Mouse (Mus musculus) lung, postnatal 0 days (tissue): ENCODE measurements around the gene Nfia. TPM values are rescaled to one million over a fixed set of nuclear protein-coding genes. Genes with fewer than 3 reads are reported as not detected.
A peak's percentile ranks its signal among the peaks of the same experiment; 100 is the strongest.

Source experiments
- ATAC-seq: fragments of 200-750 bp; cut with Nextera tagmentation; 2 replicates; pipeline ENCODE4 v1.8.0; 2017; ENCODE audit warnings: moderate library complexity
- DNase-seq: peaks from one replicate; pipeline ENCODE4 v3.0.0-alpha.2; 2016; ENCODE audit warnings: low spot score
- H3K27ac ChIP-seq: fragments of 300-500 bp; sonication (generic); 2 replicates; pipeline ENCODE4 v1.5.1; 2014; ENCODE audit warnings: antibody characterized with exemption, mild to moderate bottlenecking, low read length, mixed read lengths
- H3K27me3 ChIP-seq: fragments of 300-500 bp; sonication (generic); replicated peaks from 2 replicates; pipeline ENCODE4 v1.6.1; 2014; ENCODE audit warnings: low read length, mixed read lengths; ENCODE audit not compliant: insufficient read depth
- H3K36me3 ChIP-seq: fragments of 300-500 bp; sonication (generic); 2 replicates; pipeline ENCODE4 v1.6.1; 2014; ENCODE audit warnings: low read length, mixed read lengths; ENCODE audit not compliant: insufficient read depth
- H3K4me1 ChIP-seq: fragments of 300-500 bp; sonication (generic); 2 replicates; pipeline ENCODE4 v1.6.1; 2014; ENCODE audit warnings: antibody characterized with exemption, low read depth, low read length, mixed read lengths; ENCODE audit not compliant: insufficient read depth
- H3K4me2 ChIP-seq: fragments of 300-500 bp; sonication (generic); replicated peaks from 2 replicates; pipeline ENCODE4 v1.6.1; 2014; ENCODE audit warnings: low read depth, mild to moderate bottlenecking, low read length, moderate library complexity, mixed read lengths
- H3K4me3 ChIP-seq: fragments of 300-500 bp; sonication (generic); 2 replicates; pipeline ENCODE4 v1.5.1; 2014; ENCODE audit warnings: low read depth, low read length
- H3K9ac ChIP-seq: fragments of 300-500 bp; sonication (generic); replicated peaks from 2 replicates; pipeline ENCODE4 v1.6.1; 2014; ENCODE audit warnings: low read depth, mild to moderate bottlenecking
- H3K9me3 ChIP-seq: fragments of 300-500 bp; sonication (generic); 2 replicates; pipeline ENCODE4 v1.6.1; 2016; ENCODE audit warnings: low read length, mixed read lengths
- CTCF ChIP-seq: IDR thresholded peaks from 2 replicates; pipeline ENCODE4 v1.5.1; 2016; ENCODE audit warnings: antibody characterized with exemption, mild to moderate bottlenecking
- EP300 ChIP-seq: IDR thresholded peaks from 2 replicates; pipeline ENCODE4 v1.6.1; 2016; ENCODE audit warnings: antibody characterized with exemption, mild to moderate bottlenecking, control low read depth
- WGBS: fragments of 180-500 bp; shearing (Covaris S2); extraction: QIAGEN DNeasy Blood & Tissue Kit; methylation state at CpG from one replicate; pipeline ENCODE4 v1.1.7; 2014; 5-methylcytosine and 5-hydroxymethylcytosine counted together
- polyA plus RNA-seq: library from polyadenylated mRNA; unstranded; fragments of >200 nt; fragmentation: Nextera tagmentation; extraction: Ambion mirVana; gene quantifications from 2 replicates; pipeline ENCODE4 v1.2.1, GENCODE M21; 2015

Nfia gene
- polyA plus RNA-seq, 1 experiment from 2014 or later = 40.5 TPM

DNA sequence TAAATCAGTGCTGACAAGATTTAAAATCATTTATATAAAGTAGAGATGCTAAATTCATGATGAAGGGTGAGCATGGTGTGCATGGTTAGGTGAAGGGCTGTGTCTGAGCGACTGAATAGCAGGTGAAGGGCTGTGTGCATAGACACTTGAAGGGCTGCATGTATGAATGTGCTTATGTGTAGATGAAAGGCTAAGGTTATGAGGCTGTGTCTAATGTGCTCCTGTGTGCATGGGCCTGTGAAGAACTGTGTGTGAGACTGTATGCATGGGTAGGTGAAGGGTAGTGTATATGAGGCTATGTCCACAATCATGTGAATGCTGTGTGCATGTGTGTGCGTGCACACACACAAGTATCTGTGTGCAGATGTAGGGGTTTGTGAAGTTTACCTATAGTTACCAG lies 34.4 kb downstream of the Nfia start:
- Histone ChIP-seq H3K27me3 (no peaks in the 10 kb centered on the region), H3K36me3 (no peaks in the 10 kb centered on the region), H3K9ac (no peak overlapping the region), H3K4me2 (no peak overlapping the region), H3K9me3 (no peaks in the 10 kb centered on the region), H3K4me1 (peaks cover 4% of the 10 kb centered on the region; the same call in 1 of the 2 replicates), H3K27ac (no peak overlapping the region), H3K4me3 (no peak overlapping the region)
- DNase-seq (no peak), ATAC-seq (no peak)
- WGBS = 90% methylated on average over 2 of the region's 2 CpGs
- TF ChIP-seq CTCF (no peak), EP300 (no peak)

DNA sequence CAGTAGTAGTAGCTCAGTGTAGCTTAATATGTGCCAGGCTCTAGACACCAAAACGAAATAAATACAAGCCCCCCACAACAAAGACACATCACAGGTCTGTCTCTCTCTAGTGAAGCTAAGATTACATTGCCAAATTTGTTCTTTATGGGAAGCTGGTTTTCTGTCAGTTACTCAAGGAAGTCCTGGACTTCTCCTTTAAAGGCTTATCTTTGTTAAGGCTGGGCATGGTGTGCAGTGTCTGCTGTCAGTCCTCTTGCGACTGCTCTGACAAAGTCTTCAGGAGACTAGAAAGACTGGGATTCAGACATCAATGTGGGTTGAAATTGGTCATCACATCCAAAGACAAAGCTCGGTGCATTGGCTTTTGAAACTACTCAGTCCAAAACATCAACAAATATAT lies 36.4 kb downstream of the Nfia start:
- H3K4me1 ChIP-seq = peaks cover 7% of the 10 kb centered on the region; the same call in 1 of the 2 replicates
- H3K36me3 ChIP-seq = no peaks in the 10 kb centered on the region
- TF ChIP-seq EP300 = no peak
- no peak for TF ChIP-seq CTCF
- WGBS = 79% methylated on average over 3 of the region's 3 CpGs
- H3K4me2 ChIP-seq = no peak overlapping the region
- H3K27ac ChIP-seq = no peak overlapping the region
- H3K9me3 ChIP-seq = no peaks in the 10 kb centered on the region
- ATAC-seq = no peak
- no peaks in the 10 kb centered on the region for H3K27me3 ChIP-seq
- no peak overlapping the region for H3K4me3 ChIP-seq
- H3K9ac ChIP-seq = no peak overlapping the region
- DNase-seq = no peak

DNA sequence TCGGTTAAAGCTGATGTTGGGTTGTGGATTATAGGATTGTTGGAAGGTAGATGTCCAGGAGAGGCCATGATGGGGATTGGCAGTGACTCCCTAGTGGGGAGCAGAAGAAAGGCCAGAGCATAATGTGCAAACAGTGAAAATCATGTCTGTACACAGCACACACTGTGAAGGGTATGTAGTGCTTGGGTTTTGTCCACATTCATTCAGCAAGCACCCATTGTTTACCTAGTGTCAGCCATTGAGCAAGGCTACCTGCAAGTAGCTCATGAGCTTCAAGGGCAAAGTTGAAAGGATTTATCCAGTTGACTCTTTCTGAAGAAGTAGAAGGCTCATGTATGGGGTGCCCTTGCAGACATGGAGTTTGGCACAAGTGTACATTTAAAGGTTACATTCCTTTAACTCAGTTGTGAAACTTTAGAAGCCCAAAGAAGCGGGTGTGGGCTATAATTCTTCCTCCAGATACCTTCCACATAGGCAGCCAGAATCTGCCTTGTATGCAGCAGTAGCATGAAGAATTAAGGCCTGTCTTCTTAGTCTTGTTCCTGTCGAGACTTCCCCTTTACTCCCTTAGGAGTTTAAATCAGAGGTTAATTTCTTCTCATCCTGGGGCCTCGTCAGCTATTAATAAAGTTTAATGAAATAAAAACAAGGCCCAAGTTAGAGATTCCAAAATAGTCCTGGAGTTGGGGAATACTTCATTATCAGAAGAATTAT lies 37.2 kb downstream of the Nfia start:
- H3K9me3 ChIP-seq = no peaks in the 10 kb centered on the region
- no peaks in the 10 kb centered on the region for H3K36me3 ChIP-seq
- DNase-seq = peak; percentile 74
- no peak overlapping the region for H3K4me3 ChIP-seq
- H3K4me1 ChIP-seq = peaks cover 7% of the 10 kb centered on the region; the same call in 1 of the 2 replicates
- no peaks in the 10 kb centered on the region for H3K27me3 ChIP-seq
- 68% methylated on average over 4 of the region's 4 CpGs for WGBS
- no peak overlapping the region for H3K4me2 ChIP-seq
- no peak for TF ChIP-seq CTCF
- TF ChIP-seq EP300 = peak; percentile 13; the same call in 1 of the 2 replicates
- peak; percentile 82 for ATAC-seq
- no peak overlapping the region for H3K9ac ChIP-seq
- H3K27ac ChIP-seq = 0 out of 2 replicates have a peak overlapping the region, but pooled peaks have one; percentile 15

GRCm38 (mm10) chr4:97810348-97810939 lies 37.9 kb downstream of the Nfia start:
- H3K27ac ChIP-seq = 0 out of 2 replicates have a peak overlapping the region, but pooled peaks have one; percentile 12
- no peak overlapping the region for H3K4me2 ChIP-seq
- whole genome bisulfite sequencing = 80% methylated on average over 7 of the region's 7 CpGs
- H3K36me3 ChIP-seq = no peaks in the 10 kb centered on the region
- ATAC-seq (no peak), DNase-seq (no peak)
- H3K9ac ChIP-seq = no peak overlapping the region
- H3K27me3 ChIP-seq = no peaks in the 10 kb centered on the region
- H3K9me3 ChIP-seq = no peaks in the 10 kb centered on the region
- no peak overlapping the region for H3K4me3 ChIP-seq
- TF ChIP-seq CTCF (no peak), EP300 (no peak)
- H3K4me1 ChIP-seq = peaks cover 7% of the 10 kb centered on the region; the same call in 1 of the 2 replicates

DNA sequence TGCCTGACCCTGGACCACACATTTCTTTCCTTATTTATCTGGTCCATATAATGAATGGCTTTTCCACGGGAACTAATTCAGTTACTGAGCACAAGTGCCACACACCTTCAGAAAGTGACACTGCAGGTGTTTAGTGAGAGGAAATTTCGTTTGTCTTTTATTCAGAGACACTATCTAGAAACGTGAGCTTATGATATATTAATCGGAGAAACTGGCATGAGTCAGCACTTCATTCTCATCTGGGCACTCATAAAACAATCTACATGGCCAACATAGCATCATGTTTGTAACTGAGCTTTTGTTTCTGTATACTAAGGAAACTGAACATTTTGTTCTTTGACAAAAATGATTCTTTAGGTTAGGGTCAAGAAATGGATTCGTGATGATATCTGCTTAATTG lies 40.5 kb downstream of the Nfia start:
- H3K9me3 ChIP-seq = no peaks in the 10 kb centered on the region
- H3K4me1 ChIP-seq = peaks cover 11% of the 10 kb centered on the region; the same call in 1 of the 2 replicates
- no peak overlapping the region for H3K27ac ChIP-seq
- H3K4me3 ChIP-seq = no peak overlapping the region
- 69% methylated on average over 5 of the region's 5 CpGs for WGBS
- H3K36me3 ChIP-seq = no peaks in the 10 kb centered on the region
- no peak for ATAC-seq
- TF ChIP-seq EP300 (no peak), CTCF (no peak)
- no peak overlapping the region for H3K4me2 ChIP-seq
- no peak for DNase-seq
- H3K9ac ChIP-seq = no peak overlapping the region
- no peaks in the 10 kb centered on the region for H3K27me3 ChIP-seq

DNA sequence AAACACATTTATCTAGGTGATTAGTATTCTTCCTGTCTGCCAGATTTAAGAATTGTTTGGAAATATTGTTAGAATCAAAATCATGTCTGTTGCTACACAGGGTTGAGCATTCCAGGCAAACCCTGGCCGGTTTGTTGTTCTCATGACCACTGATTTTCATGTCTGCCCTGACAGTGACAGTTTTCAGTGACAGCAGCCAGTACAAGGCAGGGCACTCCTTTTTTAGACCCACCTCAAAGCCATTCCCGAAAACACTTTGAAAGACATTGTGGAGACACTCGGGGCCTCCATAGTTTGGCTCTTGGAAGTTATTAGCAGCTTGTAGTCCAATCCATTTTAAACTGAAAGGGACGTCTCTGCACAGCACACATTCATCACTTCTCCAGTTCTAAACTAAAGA lies 41.5 kb downstream of the Nfia start:
- H3K36me3 ChIP-seq = no peaks in the 10 kb centered on the region
- no peaks in the 10 kb centered on the region for H3K9me3 ChIP-seq
- no peaks in the 10 kb centered on the region for H3K27me3 ChIP-seq
- H3K9ac ChIP-seq = no peak overlapping the region
- no peak overlapping the region for H3K4me3 ChIP-seq
- H3K4me1 ChIP-seq = peaks cover 11% of the 10 kb centered on the region; the same call in 1 of the 2 replicates
- TF ChIP-seq EP300 (no peak), CTCF (no peak)
- H3K27ac ChIP-seq = peak overlapping the region; percentile 60
- no peak overlapping the region for H3K4me2 ChIP-seq
- 51% methylated on average over 4 of the region's 4 CpGs for WGBS
- peak; percentile 38 for DNase-seq
- peak; percentile 27 for ATAC-seq
